Mouse (Mus musculus) spleen, adult 2 months (tissue): ENCODE data around the gene Psmd3. TPM values are rescaled to one million over a fixed set of nuclear protein-coding genes. Genes with fewer than 3 reads are reported as not detected.
"Not testable (repeated sequence)": the region's sequence is repeated elsewhere in the genome, so short reads cannot be mapped to it uniquely, and the experiment has no call there.

Source experiments
- DNase-seq, 2 experiments: peaks; one replicate each; pipeline versions ENCODE4 v3.0.0 to v3.0.0-alpha.2; 2012 to 2021; ENCODE audit warnings: low spot score in 2 of 2, low read depth in 1 of 2
- H3K27ac ChIP-seq: fragments of 200-500 bp; 2 replicates; pipeline ENCODE4 v1.5.1; 2012; ENCODE audit warnings: low read length, inconsistent platforms; ENCODE audit not compliant: insufficient read depth
- H3K27me3 ChIP-seq: fragments of 200-500 bp; 2 replicates; pipeline ENCODE4 v1.6.1; 2012; ENCODE audit warnings: mild to moderate bottlenecking, moderate library complexity, low read length, inconsistent platforms; ENCODE audit not compliant: control insufficient read depth, insufficient read depth
- H3K36me3 ChIP-seq: fragments of 200-500 bp; 2 replicates; pipeline ENCODE4 v1.6.1; 2012; ENCODE audit warnings: mild to moderate bottlenecking, low read length, inconsistent platforms; ENCODE audit not compliant: control insufficient read depth, insufficient read depth
- H3K4me1 ChIP-seq: fragments of 200-500 bp; 2 replicates; pipeline ENCODE4 v1.6.1; 2011; ENCODE audit warnings: inconsistent platforms; ENCODE audit not compliant: control insufficient read depth, insufficient read depth, insufficient read length
- H3K4me3 ChIP-seq: fragments of 200-500 bp; 2 replicates; pipeline ENCODE4 v1.5.1; 2011; ENCODE audit warnings: mild to moderate bottlenecking, inconsistent platforms; ENCODE audit not compliant: insufficient read depth, insufficient read length; ENCODE audit errors: extremely low read depth
- CTCF ChIP-seq: fragments of 200-500 bp; IDR thresholded peaks from 2 replicates; pipeline ENCODE4 v1.5.1; 2011; ENCODE audit warnings: mild to moderate bottlenecking, inconsistent platforms; ENCODE audit not compliant: insufficient read depth, insufficient read length, insufficient replicate concordance; ENCODE audit errors: extremely low read depth
- POLR2A ChIP-seq: fragments of 200-500 bp; IDR thresholded peaks from 2 replicates; pipeline ENCODE4 v1.6.1; 2011; ENCODE audit warnings: low read depth, low read length, inconsistent platforms
- WGBS: fragments of 180-500 bp; shearing (Covaris S2); methylation state at CpG from one replicate; pipeline ENCODE4 v1.1.7; 2018; 5-methylcytosine and 5-hydroxymethylcytosine counted together
- polyA plus RNA-seq: library from polyadenylated mRNA; depleted of rRNA; stranded (reverse); fragments of >200 nt; gene quantifications from 2 replicates; pipeline ENCODE4 v1.2.3, GENCODE M21; 2012

Gene Psmd3
- polyA plus RNA-seq, 1 experiment: 83.1 TPM

DNA sequence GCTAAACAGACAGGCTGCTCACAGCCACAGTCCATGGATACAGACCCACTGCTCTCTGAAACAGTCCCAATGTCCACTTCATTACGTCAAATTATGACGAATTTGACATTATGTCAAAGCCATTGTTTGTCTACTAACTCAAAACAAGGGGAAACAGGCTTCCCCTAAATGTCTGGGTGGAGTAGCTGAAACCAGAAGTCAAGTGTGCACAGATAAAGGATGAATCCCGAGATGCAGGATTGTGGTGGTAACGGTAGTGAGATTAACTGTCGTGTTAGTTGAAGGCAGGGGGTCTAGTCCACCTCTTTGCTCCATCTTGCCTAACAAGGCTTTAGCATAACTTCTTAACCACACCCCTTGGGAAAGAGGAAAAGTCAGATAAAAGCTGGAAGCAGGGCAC, 9.9 kb upstream of the Psmd3 start:
- Histone ChIP-seq H3K27ac (no peak overlapping the region), H3K4me1 (no peaks in the 10 kb centered on the region), H3K4me3 (no peak overlapping the region), H3K36me3 (no peaks in the 10 kb centered on the region), H3K27me3 (no peaks in the 10 kb centered on the region)
- WGBS: 56% methylated on average over 5 of the region's 5 CpGs
- TF ChIP-seq CTCF: no peak
- TF ChIP-seq POLR2A: no peak
- DNase-seq: no peak

DNA sequence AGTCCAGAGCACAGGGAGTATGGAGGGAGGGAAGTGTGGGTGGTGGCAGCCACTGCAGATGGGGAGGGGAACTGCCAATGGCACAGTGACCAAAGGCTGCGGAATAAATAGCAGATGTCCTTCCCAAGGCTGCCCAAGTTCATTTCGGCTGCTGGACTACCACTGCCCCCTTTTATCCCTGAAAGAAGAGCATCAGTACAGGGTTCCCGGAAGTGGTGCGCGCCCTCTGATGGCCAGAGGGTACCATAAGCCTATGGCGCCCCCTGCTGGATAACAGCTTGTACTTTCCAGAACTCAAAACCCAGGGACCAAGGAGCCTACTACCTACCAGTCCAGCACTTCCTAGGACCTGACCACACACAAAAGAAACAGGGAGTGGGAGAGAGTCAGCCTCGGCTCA, 9.2 kb upstream of the Psmd3 start:
- peak; percentile 40 to 46 for DNase-seq
- H3K27ac ChIP-seq, H3K27me3 ChIP-seq, H3K4me1 ChIP-seq, H3K36me3 ChIP-seq, H3K4me3 ChIP-seq: not testable (repeated sequence)
- TF ChIP-seq CTCF: 0 out of 2 replicates have a peak, but pooled peaks have one; percentile 7
- WGBS: 3% methylated on average over 7 of the region's 7 CpGs

DNA sequence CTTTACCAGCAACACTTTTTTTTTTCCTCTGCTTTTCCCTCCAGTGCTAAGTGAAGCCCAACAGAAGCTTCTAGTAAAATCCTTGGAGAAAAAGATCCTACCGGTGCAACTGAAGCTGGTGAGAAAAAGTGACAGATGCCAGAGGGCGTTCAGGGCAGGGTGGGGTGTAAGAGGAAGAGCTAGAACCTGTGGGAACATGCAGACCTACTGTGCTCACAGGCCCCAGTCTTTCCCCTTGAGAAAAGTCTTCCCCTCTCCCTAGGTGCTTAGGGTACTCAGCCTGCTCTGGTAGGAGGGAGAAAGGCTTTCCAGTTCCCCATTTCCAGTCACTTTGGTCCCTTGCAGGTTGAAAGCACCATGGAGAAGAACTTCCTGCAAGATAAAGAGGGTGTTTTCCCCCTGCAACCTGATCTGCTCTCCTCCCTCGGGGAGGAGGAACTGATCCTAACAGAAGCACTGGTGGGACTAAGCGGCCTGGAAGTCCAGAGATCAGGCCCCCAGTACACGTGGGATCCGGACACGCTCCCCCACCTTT, 6.5 kb upstream of the Psmd3 start:
- no peak overlapping the region for H3K27ac ChIP-seq
- no peak overlapping the region for H3K4me3 ChIP-seq
- DNase-seq: no peak
- TF ChIP-seq CTCF: no peak
- no peak for TF ChIP-seq POLR2A
- no peaks in the 10 kb centered on the region for H3K27me3 ChIP-seq
- WGBS: 65% methylated on average over 7 of the region's 7 CpGs
- H3K36me3 ChIP-seq: no peaks in the 10 kb centered on the region
- no peaks in the 10 kb centered on the region for H3K4me1 ChIP-seq

DNA sequence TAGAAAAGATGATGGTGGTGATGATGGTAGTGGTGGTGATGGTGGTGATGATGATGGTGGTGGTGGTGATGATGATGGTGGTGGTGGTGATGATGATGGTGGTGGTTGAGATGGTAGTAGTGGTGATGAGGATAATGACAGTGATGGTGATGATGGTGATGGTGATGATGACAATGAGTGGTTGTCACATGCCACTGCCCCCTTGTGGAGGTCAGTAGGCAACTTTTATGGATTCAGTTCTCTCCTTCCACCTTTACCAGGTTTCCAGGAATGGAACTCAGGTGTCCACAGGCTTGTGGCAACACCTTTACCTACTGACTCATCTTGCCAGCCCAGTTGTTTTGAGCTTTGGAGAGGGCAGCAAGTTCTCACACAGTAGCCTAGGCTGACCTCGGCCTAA, 2.3 kb upstream of the Psmd3 start:
- Histone ChIP-seq H3K4me1 (peaks cover 2% of the 10 kb centered on the region), H3K27ac (no peak overlapping the region), H3K27me3 (no peaks in the 10 kb centered on the region), H3K4me3 (no peak overlapping the region), H3K36me3 (no peaks in the 10 kb centered on the region)
- no peak for DNase-seq
- WGBS: 92% methylated on average over 1 of the region's 1 CpGs
- TF ChIP-seq POLR2A (no peak), CTCF (no peak)

DNA sequence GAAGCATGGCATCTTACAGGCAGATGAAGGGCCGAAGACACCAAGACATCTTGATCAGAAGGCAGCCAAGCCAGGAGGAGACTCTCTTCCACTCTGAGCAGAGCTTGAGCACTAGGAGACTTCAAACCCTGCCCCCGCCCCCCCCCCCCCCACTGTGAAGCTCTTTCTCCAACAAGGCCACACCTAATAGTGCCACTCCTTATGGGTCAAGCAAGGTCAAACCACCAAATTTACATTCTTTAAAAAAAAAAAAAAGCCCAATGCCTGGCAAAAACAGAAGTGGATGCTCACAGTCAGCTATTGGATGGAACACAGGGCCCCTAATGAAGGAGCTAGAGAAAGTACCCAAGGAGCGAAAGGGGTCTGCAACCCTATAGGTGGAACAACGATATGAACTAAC, 1.8 kb upstream of the Psmd3 start:
- WGBS: 81% methylated on average over 4 of the region's 4 CpGs

DNA sequence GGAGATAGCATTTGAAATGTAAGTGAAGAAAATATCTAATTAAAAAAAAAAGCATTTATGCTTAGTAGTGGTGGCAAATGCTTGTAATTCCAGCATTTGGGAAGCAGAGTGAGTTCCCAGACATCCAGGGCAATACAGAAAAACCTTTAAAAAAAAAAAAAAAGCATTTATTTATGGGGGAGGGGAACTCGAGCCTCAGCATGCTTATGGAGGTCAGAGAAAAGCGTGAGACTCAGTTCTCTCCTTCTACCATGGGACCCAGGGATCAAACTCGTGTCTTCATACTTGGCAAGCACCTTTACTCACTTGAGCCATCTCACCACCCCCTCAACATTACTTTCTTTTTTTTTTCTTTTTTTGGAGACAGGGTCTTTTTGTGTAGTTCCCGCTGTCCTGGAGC, 1.2 kb upstream of the Psmd3 start:
- 86% methylated on average over 4 of the region's 4 CpGs for WGBS
- TF ChIP-seq CTCF (no peak), POLR2A (no peak)

More for the DNA sequence above, 1.8 kb upstream of the Psmd3 start:
- H3K4me1 ChIP-seq, H3K27ac ChIP-seq, H3K36me3 ChIP-seq, H3K27me3 ChIP-seq, DNase-seq, H3K4me3 ChIP-seq: not testable (repeated sequence)

DNA sequence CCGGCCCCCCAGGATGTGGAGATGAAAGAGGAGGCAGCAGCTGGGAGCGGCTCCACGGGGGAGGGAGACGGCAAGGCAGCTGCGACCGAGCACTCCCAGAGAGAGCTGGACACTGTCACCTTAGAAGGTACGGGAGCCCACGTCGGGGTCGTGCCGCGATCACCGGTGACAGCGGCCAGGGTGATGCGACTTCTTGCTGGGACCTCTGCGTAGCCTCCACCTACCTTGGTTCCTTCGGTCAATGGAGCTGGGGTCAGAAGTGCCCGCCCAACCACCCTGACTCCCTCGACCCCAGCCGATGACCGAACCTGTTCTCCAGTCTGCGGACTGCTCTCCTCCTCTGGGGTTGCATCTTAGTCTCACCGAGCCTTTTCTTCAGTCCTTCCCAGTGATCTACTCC, 457 bp downstream of the Psmd3 start:
- peak overlapping the region; percentile 53 for H3K27ac ChIP-seq
- WGBS: under 1% methylated on average over 23 of the region's 23 CpGs
- peak overlapping the region; percentile 80 for H3K4me3 ChIP-seq
- peaks cover 2% of the 10 kb centered on the region for H3K4me1 ChIP-seq
- no peaks in the 10 kb centered on the region for H3K27me3 ChIP-seq
- TF ChIP-seq CTCF (no peak), POLR2A (no peak)
- peaks cover 15% of the 10 kb centered on the region for H3K36me3 ChIP-seq
- DNase-seq: no peak

More for the DNA sequence above, 1.2 kb upstream of the Psmd3 start:
- H3K4me1 ChIP-seq: peaks cover 2% of the 10 kb centered on the region
- no peak overlapping the region for H3K27ac ChIP-seq
- DNase-seq: no peak
- H3K36me3 ChIP-seq: peaks cover 6% of the 10 kb centered on the region
- no peak overlapping the region for H3K4me3 ChIP-seq
- H3K27me3 ChIP-seq: no peaks in the 10 kb centered on the region
